Comparison of ENCODE assay signal across 24 mouse cellular contexts in the genomic region with DNA sequence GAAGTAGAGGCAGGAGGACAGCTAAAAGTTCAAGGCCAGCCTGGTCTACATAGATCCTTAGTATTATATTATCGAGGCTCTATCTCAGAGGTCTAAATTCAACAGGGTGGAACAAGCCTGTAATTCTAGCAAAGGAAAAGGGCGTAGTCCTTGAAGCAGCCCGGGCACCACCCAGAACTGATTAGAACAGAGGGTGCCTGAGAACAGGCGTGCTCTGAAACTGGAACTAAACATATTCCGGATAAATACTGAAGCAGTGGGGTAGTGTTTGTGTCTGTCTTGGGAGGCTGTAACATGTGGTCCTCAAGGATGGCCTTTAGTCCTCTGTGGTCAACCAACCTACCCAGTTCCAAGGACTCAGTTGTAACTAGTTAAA. TPM values are rescaled to one million over a fixed set of nuclear protein-coding genes. Genes with fewer than 3 reads are reported as not detected.
DNase-seq lines count a peak whose midpoint lies in the region; ATAC-seq and TF ChIP-seq lines count a peak whose summit lies in the region.
"Had no signal": no experiment of that assay in that cellular context is flagged by ENCODE, and none has a peak within 500 bp of the region (broad histone marks: within the 10 kb centered on the region; RNA-seq: fewer than 3 reads in every experiment).

No protein-coding gene starts in this region.

- peaks cover 16% of the 10 kb centered on the region; the same call in 1 of the 2 replicates for H3K36me3 ChIP-seq in limb, embryonic 15.5 days
- H3K36me3 ChIP-seq in liver, postnatal 0 days (replicated peaks; ENCODE audit: insufficient read depth, low read length), result peaks cover 24% of the 10 kb centered on the region
- H3K36me3 ChIP-seq in midbrain, embryonic 11.5 days (ENCODE audit: control insufficient read depth, insufficient read depth, low read length), result peaks cover 12% of the 10 kb centered on the region
- H3K36me3 ChIP-seq in midbrain, embryonic 14.5 days (ENCODE audit: control insufficient read depth, insufficient read depth, low read length), result no peaks in the 10 kb centered on the region
- H3K36me3 ChIP-seq: hindbrain, embryonic 13.5 days had no signal

- H3K4me2 ChIP-seq in limb, embryonic 15.5 days, result no peak overlapping the region
- H3K4me2 ChIP-seq in liver, postnatal 0 days (ENCODE audit: low read depth, low read length), result peak overlapping the region; percentile 94
- H3K4me2 ChIP-seq in midbrain, embryonic 11.5 days, result no peak overlapping the region
- H3K4me2 ChIP-seq in midbrain, embryonic 14.5 days (ENCODE audit: low read length), result no peak overlapping the region
- H3K4me2 ChIP-seq: embryonic facial prominence, embryonic 15.5 days; hindbrain, embryonic 13.5 days; lung, embryonic 14.5 days had no signal

- peak; percentile 53 for TF ChIP-seq EP300 in liver, postnatal 0 days (IDR thresholded peaks at IDR 0.05; ENCODE audit: low read depth)

- intact Hi-C loops in gastrocnemius, adult 2 months (cut with DNase I), result no loop called here

- no peak for ATAC-seq in limb, embryonic 15.5 days (ENCODE audit: insufficient number of reproducible peaks, low FRiP score, low TSS enrichment, low read depth)
- ATAC-seq in liver, postnatal 0 days, result peak; percentile 16; the same call in 1 of the 2 replicates
- no peak for ATAC-seq in midbrain, embryonic 11.5 days (ENCODE audit: low FRiP score)
- no peak for ATAC-seq in midbrain, embryonic 14.5 days (ENCODE audit: low FRiP score, low TSS enrichment)
- ATAC-seq: forebrain, postnatal 0 days; Patski had no signal

- H3K4me1 ChIP-seq in limb, embryonic 15.5 days, result peaks cover 26% of the 10 kb centered on the region
- H3K4me1 ChIP-seq in liver, postnatal 0 days (ENCODE audit: insufficient read depth), result peaks cover 27% of the 10 kb centered on the region
- H3K4me1 ChIP-seq in midbrain, embryonic 11.5 days (ENCODE audit: control insufficient read depth, insufficient read depth, low read length), result peaks cover 20% of the 10 kb centered on the region
- H3K4me1 ChIP-seq in midbrain, embryonic 14.5 days (ENCODE audit: control insufficient read depth, insufficient read depth, low read length), result peaks cover 5% of the 10 kb centered on the region

- no peak for DNase-seq in gastrocnemius, adult 2 months
- DNase-seq in gastrocnemius, adult 8-10 months (ENCODE audit: low spot score in 2 of 2), result no peak
- peak; percentile 77 for DNase-seq in MEL-GATA-1-ER (ENCODE audit: extremely low read depth, low read depth)
- DNase-seq in liver, postnatal 0 days, result no peak
- DNase-seq in frontal cortex, postnatal 25 days (ENCODE audit: low spot score in 2 of 2), result no peak
- no peak for DNase-seq in midbrain, embryonic 11.5 days (ENCODE audit: low spot score, missing footprints)
- no peak for DNase-seq in midbrain, embryonic 14.5 days
- DNase-seq: cerebellum, adult 9-11 months; embryo, embryonic 11 days; forebrain, postnatal 0 days; gastrocnemius, postnatal 14 days; heart, adult 2 months; lung, embryonic 14.5 days; right cerebral cortex, adult 18-20 months; spleen, adult 18-20 months had no signal

- no peak overlapping the region for H3K4me3 ChIP-seq in gastrocnemius, adult 2 months
- H3K4me3 ChIP-seq in limb, embryonic 15.5 days, result no peak overlapping the region
- H3K4me3 ChIP-seq in liver, postnatal 0 days (ENCODE audit: low read depth, low read length), result peak overlapping the region; percentile 0; the same call in 1 of the 2 replicates
- no peak overlapping the region for H3K4me3 ChIP-seq in midbrain, embryonic 11.5 days (ENCODE audit: low read depth, low read length)
- no peak overlapping the region for H3K4me3 ChIP-seq in midbrain, embryonic 14.5 days (replicated peaks; ENCODE audit: low read depth, low read length)
- H3K4me3 ChIP-seq: embryonic facial prominence, embryonic 15.5 days; heart, adult 2 months; hindbrain, embryonic 13.5 days; layer of hippocampus, adult 2 months; midbrain, embryonic 10.5 days; myocyte had no signal

- TF ChIP-seq CTCF in gastrocnemius, adult 2 months (IDR thresholded peaks at IDR 0.05), result no peak
- no peak for TF ChIP-seq CTCF in liver, postnatal 0 days (IDR thresholded peaks at IDR 0.05; ENCODE audit: low read depth)

- no peaks in the 10 kb centered on the region for H3K27me3 ChIP-seq in limb, embryonic 15.5 days
- H3K27me3 ChIP-seq in liver, postnatal 0 days (ENCODE audit: insufficient read depth, low read length), result peaks cover 6% of the 10 kb centered on the region; the same call in 1 of the 2 replicates
- no peaks in the 10 kb centered on the region for H3K27me3 ChIP-seq in midbrain, embryonic 11.5 days (ENCODE audit: control insufficient read depth, insufficient read depth, low read length)
- H3K27me3 ChIP-seq in midbrain, embryonic 14.5 days (ENCODE audit: control insufficient read depth, insufficient read depth, low read length), result no peaks in the 10 kb centered on the region
- H3K27me3 ChIP-seq: embryonic facial prominence, embryonic 15.5 days; Patski had no signal

- H3K27ac ChIP-seq in gastrocnemius, adult 2 months, result peak overlapping the region; percentile 54
- H3K27ac ChIP-seq in limb, embryonic 15.5 days, result peak overlapping the region; percentile 8; the same call in 1 of the 2 replicates
- peak overlapping the region; percentile 86 for H3K27ac ChIP-seq in liver, postnatal 0 days (ENCODE audit: low read depth)
- no peak overlapping the region for H3K27ac ChIP-seq in midbrain, embryonic 11.5 days (ENCODE audit: low read depth, low read length)
- no peak overlapping the region for H3K27ac ChIP-seq in midbrain, embryonic 14.5 days (replicated peaks; ENCODE audit: low read depth, low read length)
- H3K27ac ChIP-seq: embryonic facial prominence, embryonic 15.5 days; heart, adult 2 months; hindbrain, embryonic 13.5 days; kidney, postnatal 0 days; layer of hippocampus, adult 2 months; midbrain, embryonic 10.5 days had no signal

- H3K9me3 ChIP-seq in limb, embryonic 15.5 days, result no peaks in the 10 kb centered on the region
- no peaks in the 10 kb centered on the region for H3K9me3 ChIP-seq in liver, postnatal 0 days (ENCODE audit: low read length)
- H3K9me3 ChIP-seq in midbrain, embryonic 11.5 days (ENCODE audit: control insufficient read depth, low read length), result no peaks in the 10 kb centered on the region
- no peaks in the 10 kb centered on the region for H3K9me3 ChIP-seq in midbrain, embryonic 14.5 days (ENCODE audit: control insufficient read depth, low read length)
- H3K9me3 ChIP-seq: embryonic facial prominence, embryonic 15.5 days; hindbrain, embryonic 13.5 days; midbrain, embryonic 10.5 days had no signal

- H3K9ac ChIP-seq in limb, embryonic 15.5 days, result no peak overlapping the region
- H3K9ac ChIP-seq in liver, postnatal 0 days (replicated peaks), result peak overlapping the region; percentile 3
- H3K9ac ChIP-seq in midbrain, embryonic 11.5 days (ENCODE audit: low read length), result no peak overlapping the region
- no peak overlapping the region for H3K9ac ChIP-seq in midbrain, embryonic 14.5 days (replicated peaks; ENCODE audit: low read length)
- H3K9ac ChIP-seq: embryonic facial prominence, embryonic 15.5 days; forebrain, postnatal 0 days; hindbrain, embryonic 13.5 days; lung, embryonic 14.5 days had no signal

- 82% methylated on average over 5 of the region's 5 CpGs for WGBS in limb, embryonic 15.5 days
- 47% methylated on average over 5 of the region's 5 CpGs for WGBS in liver, postnatal 0 days (ENCODE audit: insufficient replicate concordance)
- WGBS in midbrain, embryonic 11.5 days, result 90% methylated on average over 5 of the region's 5 CpGs
- WGBS in midbrain, embryonic 14.5 days, result 89% methylated on average over 5 of the region's 5 CpGs

RNA-seq across cellular contexts. Expression of gene Ube2c, which starts 4.3 kb away (rescaled TPM):
- under 1 TPM; 0.20 to 0.33 TPM for total RNA-seq in gastrocnemius, adult 2 months (2021)
- total RNA-seq in gastrocnemius, adult 8-10 months (2022), result under 1 TPM in 3 of 4 experiments, not detected in 1; 0.29 to 0.38 (median 0.38) TPM
- 293 and 311 TPM in 2 replicates for polyA plus RNA-seq in limb, embryonic 15.5 days (2015; fragmentation: Nextera tagmentation; extraction: Ambion mirVana)
- 243 and 277 TPM in 2 replicates for polyA plus RNA-seq in liver, postnatal 0 days (2015; fragmentation: Nextera tagmentation; extraction: Ambion mirVana)
- 520 and 544 TPM in 2 replicates for polyA plus RNA-seq in midbrain, embryonic 11.5 days (2014; fragmentation: Nextera tagmentation; extraction: Ambion mirVana)
- polyA plus RNA-seq in midbrain, embryonic 14.5 days (2014; fragmentation: Nextera tagmentation; extraction: Ambion mirVana), result 45.9 and 85.7 TPM in 2 replicates

RNA-seq across cellular contexts. Expression of gene Tnnc2, which starts 5.8 kb away (rescaled TPM):
- total RNA-seq in gastrocnemius, adult 2 months (2021), result over 10,000 TPM; 14,820 to 17,621 TPM
- over 10,000 TPM; 10,643 to 17,408 (median 13,587) TPM for total RNA-seq in gastrocnemius, adult 8-10 months (2022)
- polyA plus RNA-seq in limb, embryonic 15.5 days (2015; fragmentation: Nextera tagmentation; extraction: Ambion mirVana), result 350 and 1,119 TPM in 2 replicates
- 6.5 and 127 TPM in 2 replicates for polyA plus RNA-seq in liver, postnatal 0 days (2015; fragmentation: Nextera tagmentation; extraction: Ambion mirVana)
- polyA plus RNA-seq in midbrain, embryonic 11.5 days (2014; fragmentation: Nextera tagmentation; extraction: Ambion mirVana), result not detected in 2 replicates
- not detected in 2 replicates for polyA plus RNA-seq in midbrain, embryonic 14.5 days (2014; fragmentation: Nextera tagmentation; extraction: Ambion mirVana)
- total RNA-seq: layer of hippocampus, adult 2 months; neutrophil, adult 5-6 weeks had no signal
- polyA plus RNA-seq: heart, adult 2 months; lung, embryonic 14.5 days; midbrain, embryonic 10.5 days had no signal

RNA-seq across cellular contexts. Expression of gene Snx21, which starts 11.6 kb away (rescaled TPM):
- total RNA-seq in gastrocnemius, adult 2 months (2021), result 10 to 100 TPM; 20.6 to 25.6 TPM
- 10 to 100 TPM; 23.5 to 24.8 (median 24.4) TPM for total RNA-seq in gastrocnemius, adult 8-10 months (2022)
- 33.8 and 40.5 TPM in 2 replicates for polyA plus RNA-seq in limb, embryonic 15.5 days (2015; fragmentation: Nextera tagmentation; extraction: Ambion mirVana)
- 6.1 and 7.4 TPM in 2 replicates for polyA plus RNA-seq in liver, postnatal 0 days (2015; fragmentation: Nextera tagmentation; extraction: Ambion mirVana)
- polyA plus RNA-seq in midbrain, embryonic 11.5 days (2014; fragmentation: Nextera tagmentation; extraction: Ambion mirVana), result 10.4 and 11.7 TPM in 2 replicates
- 22.1 and 34.5 TPM in 2 replicates for polyA plus RNA-seq in midbrain, embryonic 14.5 days (2014; fragmentation: Nextera tagmentation; extraction: Ambion mirVana)

RNA-seq across cellular contexts. Expression of gene Dnttip1, which starts 28.2 kb away (rescaled TPM):
- 10 to 100 TPM; 18.5 to 19.4 TPM for total RNA-seq in gastrocnemius, adult 2 months (2021)
- 10 to 100 TPM; 15.6 to 21.0 (median 17.7) TPM for total RNA-seq in gastrocnemius, adult 8-10 months (2022)
- polyA plus RNA-seq in limb, embryonic 15.5 days (2015; fragmentation: Nextera tagmentation; extraction: Ambion mirVana), result 61.0 and 63.9 TPM in 2 replicates
- 33.7 and 34.2 TPM in 2 replicates for polyA plus RNA-seq in liver, postnatal 0 days (2015; fragmentation: Nextera tagmentation; extraction: Ambion mirVana)
- polyA plus RNA-seq in midbrain, embryonic 11.5 days (2014; fragmentation: Nextera tagmentation; extraction: Ambion mirVana), result 75.9 and 82.5 TPM in 2 replicates
- 49.1 and 55.0 TPM in 2 replicates for polyA plus RNA-seq in midbrain, embryonic 14.5 days (2014; fragmentation: Nextera tagmentation; extraction: Ambion mirVana)

RNA-seq across cellular contexts. Expression of gene Wfdc3, which starts 28.2 kb away (rescaled TPM):
- total RNA-seq in gastrocnemius, adult 2 months (2021), result not detected
- total RNA-seq in gastrocnemius, adult 8-10 months (2022), result not detected
- 0.41 and 0.50 TPM in 2 replicates for polyA plus RNA-seq in limb, embryonic 15.5 days (2015; fragmentation: Nextera tagmentation; extraction: Ambion mirVana)
- 2.0 and 2.5 TPM in 2 replicates for polyA plus RNA-seq in liver, postnatal 0 days (2015; fragmentation: Nextera tagmentation; extraction: Ambion mirVana)
- 0.66 and 0.85 TPM in 2 replicates for polyA plus RNA-seq in midbrain, embryonic 11.5 days (2014; fragmentation: Nextera tagmentation; extraction: Ambion mirVana)
- polyA plus RNA-seq in midbrain, embryonic 14.5 days (2014; fragmentation: Nextera tagmentation; extraction: Ambion mirVana), result 0.80 and 1.1 TPM in 2 replicates
- total RNA-seq: gastrocnemius, postnatal 14 days; heart, adult 2 months had no signal

Comparison
In these comparisons a context has a peak if more than half of its experiments do, and no peak if none do; other contexts are left out.
1. H3K27ac ChIP-seq: peak in gastrocnemius, adult 2 months (single experiment), limb, embryonic 15.5 days (single experiment) and liver, postnatal 0 days (single experiment); none in midbrain, embryonic 11.5 days (single experiment) and midbrain, embryonic 14.5 days (single experiment).